Comparison of ENCODE assay signal across 8 mouse cellular contexts in the genomic region with DNA sequence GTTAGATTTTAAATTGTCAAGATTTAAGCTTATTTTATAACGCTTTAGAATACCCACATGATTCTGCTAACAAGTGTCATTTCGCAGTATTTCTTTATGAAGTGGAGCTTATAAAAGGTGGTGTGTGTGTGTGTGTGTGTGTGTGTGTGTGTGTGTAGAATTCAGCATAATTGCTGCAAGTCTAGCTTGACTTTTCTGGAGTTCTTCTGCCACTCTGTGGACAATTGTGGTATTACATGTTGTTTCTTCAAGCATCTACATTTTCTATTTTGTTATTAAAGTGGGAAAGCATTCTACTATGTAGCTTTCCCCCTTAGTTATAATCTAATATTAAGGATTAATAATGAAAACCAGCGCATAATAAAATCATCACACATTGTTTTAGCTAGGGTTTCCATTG.
DNase-seq lines count a peak whose midpoint lies in the region.

No protein-coding gene starts in this region.

- peak; percentile 61 to 94 for DNase-seq in frontal cortex, adult 2 months (ENCODE audit: extremely low spot score in 1 of 2, low spot score in 1 of 2)
- DNase-seq in frontal cortex, postnatal 14 days (ENCODE audit: low spot score in 2 of 2) = no peak
- DNase-seq in right cerebral cortex, adult 18-20 months = peak; percentile 61
- no peak for DNase-seq in right cerebral cortex, postnatal 4 days
- peak; percentile 66 for DNase-seq in embryo, embryonic 11.5 days (ENCODE audit: low read depth, low spot score)
- DNase-seq in kidney, postnatal 14 days = peak; percentile 70
- DNase-seq in retina, adult 2 months (ENCODE audit: low read depth, low spot score) = peak; percentile 61
- DNase-seq in ovary, adult 18-20 months (ENCODE audit: low spot score) = no peak

Comparison
In these comparisons a context has a peak if more than half of its experiments do, and no peak if none do; other contexts are left out.
1. DNase-seq: peak in frontal cortex, adult 2 months (2 of 2), right cerebral cortex, adult 18-20 months (single experiment), embryo, embryonic 11.5 days (single experiment), kidney, postnatal 14 days (single experiment) and retina, adult 2 months (single experiment); none in frontal cortex, postnatal 14 days (0 of 2), right cerebral cortex, postnatal 4 days (single experiment) and ovary, adult 18-20 months (single experiment).